In the genomic region with DNA sequence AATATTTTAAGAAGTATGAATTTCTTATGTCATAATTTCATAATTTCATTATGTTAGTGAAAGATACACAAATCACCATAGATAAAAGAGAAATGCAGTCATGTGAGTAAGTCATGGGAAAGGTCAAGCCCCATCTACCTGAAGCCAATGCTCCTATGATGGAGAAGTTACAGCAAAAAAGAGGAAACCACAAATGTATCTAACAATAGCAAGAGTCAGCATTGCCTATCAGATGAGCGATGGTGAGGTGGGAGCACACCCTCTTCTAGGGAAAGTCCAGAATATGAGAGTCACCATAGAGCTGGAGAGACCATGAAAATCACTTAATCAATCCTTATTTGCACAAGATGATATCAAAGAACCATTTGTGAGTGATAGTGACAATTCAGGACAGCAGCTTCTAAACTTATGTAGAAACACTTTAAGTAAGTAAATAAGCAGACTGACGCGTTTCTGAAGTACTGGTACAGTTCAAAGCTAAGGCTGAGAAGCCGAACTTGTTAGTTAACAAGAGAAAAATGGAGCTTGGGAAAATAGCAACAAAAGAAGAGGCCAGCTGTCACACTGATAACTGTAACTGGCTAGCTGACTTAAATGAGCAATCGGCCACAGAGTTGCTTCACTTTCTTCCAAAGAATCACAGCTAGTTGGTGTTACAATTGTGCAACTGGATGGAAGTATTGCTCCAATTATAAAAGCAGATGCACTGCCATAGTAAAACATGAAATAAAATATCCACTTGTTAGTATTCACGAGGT, we compare ENCODE assay signal across 24 mouse cellular contexts. TPM values are rescaled to one million over a fixed set of nuclear protein-coding genes. Genes with fewer than 3 reads are reported as not detected.
DNase-seq lines count a peak whose midpoint lies in the region; ATAC-seq and TF ChIP-seq lines count a peak whose summit lies in the region.
"Had no signal": no experiment of that assay in that cellular context is flagged by ENCODE, and none has a peak within 500 bp of the region (broad histone marks: within the 10 kb centered on the region; RNA-seq: fewer than 3 reads in every experiment).

No protein-coding gene starts in this region.

- no peak overlapping the region for H3K27ac ChIP-seq in lung, embryonic 14.5 days (ENCODE audit: low read depth)
- no peak overlapping the region for H3K27ac ChIP-seq in hindbrain, embryonic 11.5 days (ENCODE audit: low read depth, low read length)
- H3K27ac ChIP-seq in thymus, adult 2 months (ENCODE audit: control insufficient read depth, insufficient read depth, low read length) = no peak overlapping the region
- H3K27ac ChIP-seq: embryonic facial prominence, embryonic 15.5 days; forebrain, embryonic 12.5 days; heart, embryonic 15.5 days; hindbrain, embryonic 14.5 days had no signal

- peaks cover 3% of the 10 kb centered on the region; the same call in 1 of the 2 replicates for H3K9me3 ChIP-seq in lung, embryonic 14.5 days (ENCODE audit: low read depth, low read length)
- no peaks in the 10 kb centered on the region for H3K9me3 ChIP-seq in hindbrain, embryonic 11.5 days (ENCODE audit: control insufficient read depth, low read length)
- H3K9me3 ChIP-seq: embryonic facial prominence, embryonic 15.5 days; forebrain, embryonic 12.5 days; heart, embryonic 15.5 days had no signal

- H3K36me3 ChIP-seq in lung, embryonic 14.5 days (ENCODE audit: insufficient read depth) = no peaks in the 10 kb centered on the region
- H3K36me3 ChIP-seq in hindbrain, embryonic 11.5 days (ENCODE audit: control insufficient read depth, insufficient read depth, low read length) = no peaks in the 10 kb centered on the region
- no peaks in the 10 kb centered on the region for H3K36me3 ChIP-seq in thymus, adult 2 months (ENCODE audit: control insufficient read depth, insufficient read depth, low read length)
- H3K36me3 ChIP-seq: embryonic facial prominence, embryonic 15.5 days; forebrain, embryonic 12.5 days; heart, embryonic 15.5 days had no signal

- TF ChIP-seq CTCF in lung, embryonic 14.5 days (IDR thresholded peaks at IDR 0.05; ENCODE audit: low read depth) = no peak
- TF ChIP-seq CTCF in lung, adult 2 months (IDR thresholded peaks at IDR 0.05; ENCODE audit: insufficient read depth, low read length) = no peak
- TF ChIP-seq CTCF in thymus, adult 2 months (IDR thresholded peaks at IDR 0.05; ENCODE audit: borderline replicate concordance, control insufficient read depth, extremely low read depth, insufficient read depth, low read length, poor library complexity) = no peak

- 33% methylated on average over 6 of the region's 6 CpGs for WGBS in lung, embryonic 14.5 days
- WGBS in lung, adult 2 months = 57% methylated on average over 6 of the region's 6 CpGs
- WGBS in hindbrain, embryonic 11.5 days = 85% methylated on average over 6 of the region's 6 CpGs
- WGBS in thymus, adult 2 months = 78% methylated on average over 6 of the region's 6 CpGs

- H3K27me3 ChIP-seq in lung, embryonic 14.5 days (ENCODE audit: insufficient read depth, low read length) = no peaks in the 10 kb centered on the region
- no peaks in the 10 kb centered on the region for H3K27me3 ChIP-seq in hindbrain, embryonic 11.5 days (ENCODE audit: control insufficient read depth, insufficient read depth, low read length)
- no peaks in the 10 kb centered on the region for H3K27me3 ChIP-seq in thymus, adult 2 months (ENCODE audit: control insufficient read depth, insufficient read depth, low read length)
- H3K27me3 ChIP-seq: embryonic facial prominence, embryonic 15.5 days; forebrain, embryonic 12.5 days; heart, embryonic 15.5 days; Patski had no signal

- H3K4me3 ChIP-seq in lung, embryonic 14.5 days (ENCODE audit: low read depth, low read length) = no peak overlapping the region
- H3K4me3 ChIP-seq in lung, adult 2 months (replicated peaks; ENCODE audit: extremely low read depth, low read depth, low read length) = no peak overlapping the region
- H3K4me3 ChIP-seq in hindbrain, embryonic 11.5 days (ENCODE audit: low read depth, low read length) = no peak overlapping the region
- no peak overlapping the region for H3K4me3 ChIP-seq in thymus, adult 2 months (ENCODE audit: control insufficient read depth, insufficient read depth, low read length)
- H3K4me3 ChIP-seq: embryonic facial prominence, embryonic 15.5 days; erythroblast, embryonic 14.5 days; forebrain, embryonic 12.5 days; heart, embryonic 15.5 days had no signal

- H3K4me2 ChIP-seq in lung, embryonic 14.5 days = no peak overlapping the region
- H3K4me2 ChIP-seq in hindbrain, embryonic 11.5 days (replicated peaks; ENCODE audit: low read depth, low read length) = no peak overlapping the region
- H3K4me2 ChIP-seq: embryonic facial prominence, embryonic 15.5 days; forebrain, embryonic 12.5 days; heart, embryonic 11.5 days; heart, embryonic 15.5 days; hindbrain, embryonic 14.5 days had no signal

- peak; percentile 83 for ATAC-seq in lung, embryonic 14.5 days (ENCODE audit: insufficient read depth)
- no peak for ATAC-seq in hindbrain, embryonic 11.5 days (ENCODE audit: low FRiP score)
- ATAC-seq: activated CD4-positive, CD25-positive, alpha-beta regulatory T cell, adult 4 months; forebrain, postnatal 0 days; Patski had no signal

- no peak overlapping the region for H3K9ac ChIP-seq in lung, embryonic 14.5 days
- no peak overlapping the region for H3K9ac ChIP-seq in hindbrain, embryonic 11.5 days (ENCODE audit: low read depth, low read length)
- H3K9ac ChIP-seq: embryonic facial prominence, embryonic 15.5 days; forebrain, embryonic 12.5 days; forebrain, postnatal 0 days; heart, embryonic 15.5 days; hindbrain, embryonic 14.5 days had no signal

- DNase-seq in lung, embryonic 14.5 days = peak; percentile 79
- no peak for DNase-seq in lung, adult 2 months
- DNase-seq in lung, postnatal 10 days = peak; percentile 31
- no peak for DNase-seq in lung, adult 18-20 months
- peak; percentile 10 for DNase-seq in gonadal fat pad, adult 2 months (ENCODE audit: low read depth)
- no peak for DNase-seq in hindbrain, embryonic 11.5 days (ENCODE audit: low spot score)
- no peak for DNase-seq in thymus, adult 2 months
- no peak for DNase-seq in ovary, postnatal 14 days (ENCODE audit: low spot score)
- DNase-seq: adrenal gland, adult 2 months; adrenal gland, postnatal 25 days; cerebellum, adult 2 months; cerebellum, postnatal 10 days; embryo, embryonic 11 days; forebrain, postnatal 0 days; gastrocnemius, postnatal 14 days; heart, postnatal 14 days had no signal

- no peaks in the 10 kb centered on the region for H3K4me1 ChIP-seq in lung, embryonic 14.5 days (ENCODE audit: insufficient read depth)
- no peaks in the 10 kb centered on the region for H3K4me1 ChIP-seq in lung, adult 2 months (ENCODE audit: control insufficient read depth, insufficient read depth, low read length)
- no peaks in the 10 kb centered on the region for H3K4me1 ChIP-seq in hindbrain, embryonic 11.5 days (replicated peaks; ENCODE audit: control insufficient read depth, insufficient read depth, low read length)
- H3K4me1 ChIP-seq in thymus, adult 2 months (replicated peaks; ENCODE audit: control insufficient read depth, insufficient read depth, low read length) = no peaks in the 10 kb centered on the region
- H3K4me1 ChIP-seq: embryonic facial prominence, embryonic 15.5 days; forebrain, embryonic 12.5 days; heart, embryonic 15.5 days had no signal

- TF ChIP-seq POLR2A in lung, adult 2 months (IDR thresholded peaks at IDR 0.05; ENCODE audit: borderline replicate concordance, extremely low read depth, low read depth, low read length) = no peak
- no peak for TF ChIP-seq POLR2A in thymus, adult 2 months (IDR thresholded peaks at IDR 0.05; ENCODE audit: control insufficient read depth, extremely low read depth, insufficient read depth, low read length, poor library complexity)

RNA-seq across cellular contexts. Expression of a gene that starts 36.2 kb away (rescaled TPM):
- polyA plus RNA-seq in lung, embryonic 14.5 days (2014; fragmentation: Nextera tagmentation; extraction: Ambion mirVana) = 111 and 114 TPM in 2 replicates
- polyA plus RNA-seq in lung, adult 2 months (2012; rRNA removed) = 37.7 and 48.2 TPM in 2 replicates
- 42.7 and 63.2 TPM in 2 replicates for polyA plus RNA-seq in gonadal fat pad, adult 2 months (2012; rRNA removed)
- polyA plus RNA-seq in hindbrain, embryonic 11.5 days (2014; fragmentation: Nextera tagmentation; extraction: Ambion mirVana) = 18.3 and 20.2 TPM in 2 replicates
- 5.6 and 6.6 TPM in 2 replicates for polyA plus RNA-seq in thymus, adult 2 months (2012; rRNA removed)
- polyA plus RNA-seq: erythroblast, embryonic 14.5 days had no signal

Comparison
In these comparisons a context has a peak if more than half of its experiments do, and no peak if none do; other contexts are left out.
1. DNase-seq: peak in lung, embryonic 14.5 days (single experiment), lung, postnatal 10 days (single experiment) and gonadal fat pad, adult 2 months (single experiment); none in lung, adult 2 months (single experiment), lung, adult 18-20 months (0 of 2), hindbrain, embryonic 11.5 days (single experiment), thymus, adult 2 months (single experiment) and ovary, postnatal 14 days (single experiment).